Mouse (Mus musculus): ENCODE data around the gene Nckap5. TPM values are rescaled to one million over a fixed set of nuclear protein-coding genes. Genes with fewer than 3 reads are reported as not detected.

Nckap5 gene
- total and polyA plus RNA-seq, 3 experiments: not detected

GRCm38 (mm10) chr1:126806994-126807611 is 23.5 kb downstream of the Nckap5 start:
- no peak for DNase-seq (ENCODE audit: low read depth, low spot score)
- Histone ChIP-seq H3K27me3 (ENCODE audit: control insufficient read depth in 1 of 2, insufficient read depth in 2 of 2, low read length in 2 of 2) (no peaks in the 10 kb centered on the region), H3K9ac (ENCODE audit: control insufficient read depth, low read depth, low read length, poor library complexity, severe bottlenecking) (no peak overlapping the region), H3K4me3 (ENCODE audit: control insufficient read depth in 1 of 2, insufficient read depth in 1 of 2, low read depth in 2 of 2, low read length in 2 of 2) (no peak overlapping the region), H3K4me1 (ENCODE audit: control insufficient read depth in 1 of 2, insufficient read depth in 2 of 2, low read length in 2 of 2) (no peaks in the 10 kb centered on the region), H3K9me3 (replicated peaks; ENCODE audit: insufficient read depth, low read length) (no peaks in the 10 kb centered on the region), H3K36me3 (ENCODE audit: control insufficient read depth in 1 of 2, insufficient read depth in 2 of 2, low read length in 2 of 2) (no peaks in the 10 kb centered on the region), H3K79me2 (ENCODE audit: control insufficient read depth, insufficient read depth, low read length, poor library complexity) (no peaks in the 10 kb centered on the region), H3K27ac (ENCODE audit: control insufficient read depth, low read depth, low read length) (no peak overlapping the region)
- TF ChIP-seq E2F4 (IDR thresholded peaks at IDR 0.05; ENCODE audit: borderline replicate concordance, low read depth, low read length) (no peak), ZKSCAN1 (IDR thresholded peaks at IDR 0.05; ENCODE audit: low read depth, low read length) (no peak), SIN3A (IDR thresholded peaks at IDR 0.05; ENCODE audit: low read length) (no peak), GABPA (IDR thresholded peaks at IDR 0.05; ENCODE audit: low read depth, low read length) (no peak), MEF2A (IDR thresholded peaks at IDR 0.05; ENCODE audit: extremely low read depth, insufficient replicate concordance, low read depth, low read length, poor library complexity, severe bottlenecking) (no peak), TAL1 (IDR thresholded peaks at IDR 0.05; ENCODE audit: low read length) (no peak), USF2 (IDR thresholded peaks at IDR 0.05; ENCODE audit: borderline replicate concordance in 1 of 2, insufficient read depth in 1 of 2, low read depth in 1 of 2, low read length in 2 of 2) (no peak), KAT2A (conservative IDR thresholded peaks at IDR 0.05; ENCODE audit: low read depth, low read length) (no peak), MAX (IDR thresholded peaks at IDR 0.05; ENCODE audit: low read length) (no peak), NELFE (IDR thresholded peaks at IDR 0.05; ENCODE audit: low read depth, low read length) (no peak), GATA1 (IDR thresholded peaks at IDR 0.05; ENCODE audit: low read depth, low read length) (no peak), TBP (IDR thresholded peaks at IDR 0.05; ENCODE audit: low read depth, low read length) (no peak)

- Histone ChIP-seq H3K27me3 (ENCODE audit: control insufficient read depth in 1 of 2, insufficient read depth in 2 of 2, low read length in 2 of 2) (no peaks in the 10 kb centered on the region), H3K27ac (ENCODE audit: control insufficient read depth, low read depth, low read length) (no peak overlapping the region), H3K79me2 (ENCODE audit: control insufficient read depth, insufficient read depth, low read length, poor library complexity) (no peaks in the 10 kb centered on the region), H3K4me1 (ENCODE audit: control insufficient read depth in 1 of 2, insufficient read depth in 2 of 2, low read length in 2 of 2) (no peaks in the 10 kb centered on the region), H3K9ac (ENCODE audit: control insufficient read depth, low read depth, low read length, poor library complexity, severe bottlenecking) (no peak overlapping the region), H3K36me3 (ENCODE audit: control insufficient read depth in 1 of 2, insufficient read depth in 2 of 2, low read length in 2 of 2) (no peaks in the 10 kb centered on the region), H3K4me3 (ENCODE audit: control insufficient read depth in 1 of 2, insufficient read depth in 1 of 2, low read depth in 2 of 2, low read length in 2 of 2) (no peak overlapping the region), H3K9me3 (replicated peaks; ENCODE audit: insufficient read depth, low read length) (no peaks in the 10 kb centered on the region)
- TF ChIP-seq POLR2AphosphoS5 (IDR thresholded peaks at IDR 0.05; ENCODE audit: borderline replicate concordance, low read depth, low read length) (no peak), TBP (IDR thresholded peaks at IDR 0.05; ENCODE audit: low read depth, low read length) (no peak), GABPA (IDR thresholded peaks at IDR 0.05; ENCODE audit: low read depth, low read length) (no peak), MAZ (IDR thresholded peaks at IDR 0.05; ENCODE audit: low read depth, low read length) (no peak), MAX (IDR thresholded peaks at IDR 0.05; ENCODE audit: low read length) (no peak), USF2 (IDR thresholded peaks at IDR 0.05; ENCODE audit: borderline replicate concordance in 1 of 2, insufficient read depth in 1 of 2, low read depth in 1 of 2, low read length in 2 of 2) (no peak), EP300 (IDR thresholded peaks at IDR 0.05; ENCODE audit: low read depth in 1 of 2, low read length in 2 of 2) (no peak), ZKSCAN1 (IDR thresholded peaks at IDR 0.05; ENCODE audit: low read depth, low read length) (no peak), NRF1 (IDR thresholded peaks at IDR 0.05; ENCODE audit: insufficient read depth, low read depth, low read length, poor library complexity, severe bottlenecking) (no peak), RAD21 (IDR thresholded peaks at IDR 0.05; ENCODE audit: low read depth, low read length) (no peak), GATA1 (IDR thresholded peaks at IDR 0.05; ENCODE audit: low read depth, low read length) (no peak)
- DNase-seq (ENCODE audit: low read depth, low spot score): no peak
Observed at GRCm38 (mm10) chr1:126806548-126806947, 24.1 kb downstream of the Nckap5 start.

All from MEL (cell line).